Mouse (Mus musculus) NIH3T3 (cell line): Measurements from ENCODE around the gene Gif.

Source experiments
- DNase-seq: peaks from one replicate; pipeline ENCODE4 v3.0.0-alpha.2; 2012; ENCODE audit warnings: low read depth

The Gif gene

DNA sequence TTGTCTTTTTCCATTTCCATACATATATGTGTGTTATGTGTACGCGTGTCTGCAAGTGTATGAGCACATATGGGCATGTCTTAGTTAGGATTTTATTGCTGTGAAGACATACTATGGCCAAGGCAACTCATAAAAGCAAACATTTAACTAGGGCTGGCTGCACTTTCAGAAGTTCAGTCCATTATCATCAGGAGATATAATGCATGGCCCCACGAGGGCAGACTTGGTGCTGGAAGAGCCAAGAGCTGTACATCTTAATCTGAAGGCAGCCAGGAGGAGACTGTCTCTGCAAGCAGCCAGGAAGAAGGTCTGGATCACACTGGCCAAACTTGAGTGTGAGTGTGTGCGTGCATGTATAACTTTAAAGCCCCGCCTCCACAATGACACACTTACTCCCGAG is 47.1 kb downstream of the Gif start:
- DNase-seq: no peak

GRCm38 (mm10) chr19:11800531-11801315 is 53.4 kb downstream of the Gif start:
- peak; percentile 53 for DNase-seq

DNA sequence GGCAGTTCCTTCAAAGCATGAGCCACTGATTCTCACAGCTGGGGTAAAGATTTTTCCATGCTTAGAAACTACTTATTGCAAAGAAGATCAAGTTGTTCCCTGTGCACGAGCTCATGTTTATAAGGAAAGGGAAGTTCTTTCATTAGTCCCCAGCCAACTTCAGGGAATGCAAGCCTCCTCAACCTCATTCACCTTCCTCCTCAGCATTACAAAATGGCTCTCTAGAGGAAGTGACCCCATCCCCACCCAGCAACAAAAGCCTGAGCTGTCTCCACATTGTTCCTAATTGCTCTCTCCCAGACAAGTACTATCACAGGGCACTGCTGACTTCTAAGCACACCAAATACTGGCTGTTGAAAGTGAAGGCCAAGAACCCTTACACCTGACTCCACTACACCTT is 57.1 kb downstream of the Gif start:
- no peak for DNase-seq

DNA sequence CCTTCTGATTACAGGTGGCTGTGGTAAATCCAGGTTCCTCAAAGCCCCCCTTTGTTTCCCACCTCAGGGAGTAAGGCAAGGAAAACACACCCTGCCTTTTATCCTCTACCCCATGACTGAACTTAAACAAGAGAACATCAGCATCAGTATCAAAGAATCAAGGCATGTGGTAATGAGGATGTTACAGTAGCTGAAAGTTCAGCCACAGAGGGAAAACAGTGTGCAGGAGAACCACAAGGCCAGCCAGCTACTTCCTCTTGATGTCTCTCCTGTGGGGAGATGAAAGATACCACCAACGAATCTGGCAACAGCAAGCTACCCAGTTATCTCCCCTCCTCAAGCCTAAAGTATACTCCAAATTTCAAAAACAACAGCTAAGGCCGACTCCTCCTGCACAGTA is 59.9 kb downstream of the Gif start:
- DNase-seq: no peak

DNA sequence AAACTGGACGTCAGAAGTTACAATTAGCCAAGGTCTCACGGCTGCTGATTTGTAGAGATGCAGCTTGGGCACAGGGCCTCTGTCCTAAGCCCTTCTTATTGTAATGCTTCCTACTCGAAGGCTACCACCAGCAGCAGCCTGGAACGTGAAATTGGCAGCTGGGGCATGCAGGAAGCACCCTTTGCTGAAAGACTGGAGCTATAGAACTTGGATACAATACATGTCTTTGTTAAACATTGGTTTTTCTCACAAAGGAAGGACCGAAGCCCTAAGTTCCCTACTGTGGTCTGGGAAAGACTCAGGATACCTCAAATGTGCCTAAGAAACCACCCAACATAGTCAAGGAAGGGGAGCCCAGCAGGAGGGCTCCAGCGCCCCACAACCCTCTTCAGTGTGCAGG is 60.5 kb downstream of the Gif start:
- no peak for DNase-seq

DNA sequence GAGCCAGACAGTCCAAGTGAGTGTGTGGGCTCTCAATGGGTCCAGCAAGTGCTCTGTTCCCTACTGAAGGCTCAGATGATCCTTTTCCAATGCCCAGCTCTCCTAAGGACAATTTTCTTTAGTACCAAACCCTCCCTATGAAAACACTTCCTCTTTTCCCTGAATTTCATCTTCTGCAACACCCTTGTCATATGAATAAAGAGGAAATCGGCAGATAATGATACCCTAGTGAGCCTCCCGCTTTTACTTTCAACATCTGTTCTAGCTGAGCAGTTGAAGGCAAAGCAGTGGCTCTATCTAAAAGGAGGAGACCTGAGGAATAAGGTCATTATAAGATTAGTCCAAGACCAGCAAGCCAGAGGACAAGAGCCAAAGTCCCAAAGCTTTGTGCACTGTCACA is 61.1 kb downstream of the Gif start:
- no peak for DNase-seq

- peak; percentile 71 for DNase-seq
Measured at GRCm38 (mm10) chr19:11810003-11810758, 62.8 kb downstream of the Gif start.

GRCm38 (mm10) chr19:11810856-11811255 is 63.5 kb downstream of the Gif start:
- DNase-seq: peak; percentile 82

- DNase-seq: no peak
Measured at GRCm38 (mm10) chr19:11811688-11812365, 64.5 kb downstream of the Gif start.
